Mouse (Mus musculus) liver, postnatal 0 days (tissue): ENCODE measurements at regions not wholly inside any gene's neighbourhood (a gene's known extent, or its start where the extent isn't known, plus 50 kb on each side); places are given as distances from the start of the nearest gene placed in this dataset.

Source experiments
- ATAC-seq: fragments of 200-750 bp; cut with Nextera tagmentation; 2 replicates; pipeline ENCODE4 v1.8.0; 2017; ENCODE audit warnings: mild to moderate bottlenecking, moderate library complexity
- DNase-seq: peaks from one replicate; pipeline ENCODE4 v3.0.0-alpha.2; 2016
- H3K27ac ChIP-seq: fragments of 300-500 bp; sonication (generic); 2 replicates; pipeline ENCODE4 v1.5.1; 2014; ENCODE audit warnings: antibody characterized with exemption, moderate library complexity, mild to moderate bottlenecking, low read depth
- H3K27me3 ChIP-seq: fragments of 300-500 bp; sonication (generic); 2 replicates; pipeline ENCODE4 v1.6.1; 2014; ENCODE audit warnings: low read length, control low read depth, mixed read lengths; ENCODE audit not compliant: insufficient read depth
- H3K36me3 ChIP-seq: fragments of 300-500 bp; sonication (generic); replicated peaks from 2 replicates; pipeline ENCODE4 v1.6.1; 2014; ENCODE audit warnings: mild to moderate bottlenecking, control low read depth, low read length, moderate library complexity, mixed read lengths; ENCODE audit not compliant: insufficient read depth
- H3K4me1 ChIP-seq: fragments of 300-500 bp; sonication (generic); 2 replicates; pipeline ENCODE4 v1.6.1; 2014; ENCODE audit warnings: antibody characterized with exemption, mild to moderate bottlenecking, control low read depth; ENCODE audit not compliant: insufficient read depth
- H3K4me2 ChIP-seq: fragments of 300-500 bp; sonication (generic); 2 replicates; pipeline ENCODE4 v1.6.1; 2014; ENCODE audit warnings: low read depth, mild to moderate bottlenecking, low read length, moderate library complexity, mixed read lengths
- H3K4me3 ChIP-seq: fragments of 300-500 bp; sonication (generic); 2 replicates; pipeline ENCODE4 v1.5.1; 2014; ENCODE audit warnings: low read depth, low read length
- H3K9ac ChIP-seq: fragments of 300-500 bp; sonication (generic); replicated peaks from 2 replicates; pipeline ENCODE4 v1.6.1; 2014; ENCODE audit warnings: mild to moderate bottlenecking, moderate library complexity
- H3K9me3 ChIP-seq: fragments of 300-500 bp; sonication (generic); 2 replicates; pipeline ENCODE4 v1.6.1; 2016; ENCODE audit warnings: mild to moderate bottlenecking, control low read depth, low read length, mixed read lengths
- CTCF ChIP-seq: sonication (generic); IDR thresholded peaks from 2 replicates; pipeline ENCODE4 v1.5.1; 2016; ENCODE audit warnings: antibody characterized with exemption, low read depth
- EP300 ChIP-seq: IDR thresholded peaks from 2 replicates; pipeline ENCODE4 v1.6.1; 2016; ENCODE audit warnings: antibody characterized with exemption, low read depth, mild to moderate bottlenecking
- WGBS: fragments of 180-500 bp; shearing (Covaris S2); extraction: QIAGEN DNeasy Blood & Tissue Kit; methylation state at CpG from one replicate; pipeline ENCODE4 v1.1.7; 2014; ENCODE audit not compliant: insufficient replicate concordance; 5-methylcytosine and 5-hydroxymethylcytosine counted together

- H3K4me1 ChIP-seq: no peaks in the 10 kb centered on the region
- no peaks in the 10 kb centered on the region for H3K36me3 ChIP-seq
- no peaks in the 10 kb centered on the region for H3K9me3 ChIP-seq
- ATAC-seq (peak; percentile 45; the same call in 1 of the 2 replicates), DNase-seq (peak; percentile 42)
- H3K9ac ChIP-seq: 0 out of 2 replicates have a peak overlapping the region, but pooled peaks have one; percentile 0
- 0 out of 2 replicates have a peak overlapping the region, but pooled peaks have one; percentile 19 for H3K27ac ChIP-seq
- no peaks in the 10 kb centered on the region for H3K27me3 ChIP-seq
- 10% methylated on average over 24 of the region's 24 CpGs for WGBS
- TF ChIP-seq EP300 (no peak), CTCF (no peak)
- H3K4me3 ChIP-seq: peak overlapping the region; percentile 13; the same call in 1 of the 2 replicates
- H3K4me2 ChIP-seq: peak overlapping the region; percentile 59
Measured at GRCm38 (mm10) chr12:26067866-26068684, 347.0 kb downstream of the Rnf144a start.

DNA sequence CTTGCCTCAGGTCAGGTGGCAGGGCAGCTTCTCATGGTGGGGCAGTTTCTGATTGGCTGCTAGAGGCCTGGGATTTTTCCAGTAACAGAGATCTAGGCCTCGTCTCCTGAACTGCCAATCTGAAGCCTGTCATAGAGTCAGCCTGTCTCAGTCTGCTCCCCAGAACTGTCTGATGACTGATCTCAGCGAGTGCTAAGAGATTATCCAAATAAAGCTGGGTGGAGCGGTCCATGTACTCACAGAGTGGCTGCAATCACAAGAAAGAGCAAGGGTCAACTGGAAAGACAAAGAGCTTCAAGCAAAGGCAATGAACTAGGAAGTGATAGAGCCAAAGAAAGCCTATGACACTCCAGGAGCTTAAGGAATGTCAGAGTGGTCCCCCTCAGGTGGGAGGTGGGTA is 354.7 kb downstream of the Rnf144a start:
- no peak for DNase-seq
- 48% methylated on average over 3 of the region's 3 CpGs for WGBS
- Histone ChIP-seq H3K4me1 (no peaks in the 10 kb centered on the region), H3K4me2 (no peak overlapping the region), H3K27me3 (no peaks in the 10 kb centered on the region), H3K9ac (no peak overlapping the region), H3K36me3 (no peaks in the 10 kb centered on the region), H3K4me3 (no peak overlapping the region), H3K27ac (no peak overlapping the region), H3K9me3 (no peaks in the 10 kb centered on the region)
- ATAC-seq: no peak
- TF ChIP-seq EP300 (no peak), CTCF (no peak)

DNA sequence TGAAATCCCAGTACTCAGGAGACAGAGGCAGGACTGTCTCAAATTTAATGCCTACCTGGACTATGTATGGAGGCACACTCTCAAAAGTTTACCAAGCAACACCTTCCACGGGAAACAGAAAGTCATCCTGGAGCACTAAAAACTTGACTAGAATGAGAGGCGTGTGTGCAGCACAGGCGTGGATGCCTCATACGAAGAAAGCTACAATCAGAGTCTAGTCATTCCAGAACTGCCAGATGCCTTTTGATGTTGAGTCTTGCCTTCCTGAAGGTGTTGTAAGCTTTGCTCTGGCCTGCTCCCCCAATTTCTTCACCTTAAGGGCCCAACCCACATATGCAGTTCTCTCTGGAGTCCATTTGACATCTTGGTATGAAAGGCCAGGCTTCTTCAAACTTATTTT is 356.0 kb downstream of the Rnf144a start:
- ATAC-seq: no peak
- Histone ChIP-seq H3K4me2 (no peak overlapping the region), H3K9ac (no peak overlapping the region), H3K4me1 (no peaks in the 10 kb centered on the region), H3K36me3 (no peaks in the 10 kb centered on the region), H3K9me3 (no peaks in the 10 kb centered on the region), H3K27ac (no peak overlapping the region), H3K4me3 (no peak overlapping the region), H3K27me3 (no peaks in the 10 kb centered on the region)
- no peak for TF ChIP-seq EP300
- TF ChIP-seq CTCF: no peak
- whole genome bisulfite sequencing: 81% methylated on average over 4 of the region's 4 CpGs
- DNase-seq: no peak

DNA sequence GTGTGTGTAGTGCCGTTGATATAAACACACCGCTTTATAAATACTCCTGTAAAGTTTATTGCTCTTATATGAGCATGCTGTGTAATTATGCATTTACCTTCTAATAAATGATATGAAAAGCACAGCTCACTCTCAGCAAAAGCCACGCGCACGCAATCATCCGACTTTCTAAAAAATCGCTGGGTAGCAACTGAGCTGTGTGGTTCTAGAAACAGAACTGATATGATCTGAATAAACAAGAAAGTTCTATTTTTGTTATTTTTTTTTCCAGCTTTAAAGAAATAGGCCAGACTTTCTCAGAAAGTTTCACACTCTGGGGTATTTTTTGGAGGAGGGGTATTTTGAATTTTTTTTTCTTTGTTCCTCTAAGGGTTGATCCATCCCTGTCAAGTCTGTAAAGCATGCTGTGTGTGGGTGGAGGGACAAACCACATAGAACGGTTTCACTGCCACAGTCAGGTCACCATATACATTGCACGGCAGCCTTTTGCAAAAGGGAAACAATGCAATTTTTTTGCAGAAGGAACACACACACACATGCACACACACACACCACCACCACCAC is 357.5 kb downstream of the Rnf144a start:
- H3K4me3 ChIP-seq: no peak overlapping the region
- WGBS: 75% methylated on average over 9 of the region's 9 CpGs
- TF ChIP-seq CTCF (no peak), EP300 (no peak)
- no peak overlapping the region for H3K4me2 ChIP-seq
- no peak overlapping the region for H3K9ac ChIP-seq
- H3K27me3 ChIP-seq: no peaks in the 10 kb centered on the region
- DNase-seq (no peak), ATAC-seq (no peak)
- H3K9me3 ChIP-seq: no peaks in the 10 kb centered on the region
- H3K36me3 ChIP-seq: no peaks in the 10 kb centered on the region
- H3K4me1 ChIP-seq: no peaks in the 10 kb centered on the region
- no peak overlapping the region for H3K27ac ChIP-seq

- no peak for DNase-seq
- Histone ChIP-seq H3K36me3 (no peaks in the 10 kb centered on the region), H3K27me3 (no peaks in the 10 kb centered on the region), H3K4me2 (no peak overlapping the region), H3K4me1 (no peaks in the 10 kb centered on the region), H3K9ac (no peak overlapping the region), H3K9me3 (no peaks in the 10 kb centered on the region), H3K4me3 (no peak overlapping the region), H3K27ac (no peak overlapping the region)
- ATAC-seq: no peak
- WGBS: 80% methylated on average over 6 of the region's 6 CpGs
- no peak for TF ChIP-seq CTCF
- no peak for TF ChIP-seq EP300
Measured at GRCm38 (mm10) chr12:26046991-26047390, 368.1 kb downstream of the Rnf144a start.

DNA sequence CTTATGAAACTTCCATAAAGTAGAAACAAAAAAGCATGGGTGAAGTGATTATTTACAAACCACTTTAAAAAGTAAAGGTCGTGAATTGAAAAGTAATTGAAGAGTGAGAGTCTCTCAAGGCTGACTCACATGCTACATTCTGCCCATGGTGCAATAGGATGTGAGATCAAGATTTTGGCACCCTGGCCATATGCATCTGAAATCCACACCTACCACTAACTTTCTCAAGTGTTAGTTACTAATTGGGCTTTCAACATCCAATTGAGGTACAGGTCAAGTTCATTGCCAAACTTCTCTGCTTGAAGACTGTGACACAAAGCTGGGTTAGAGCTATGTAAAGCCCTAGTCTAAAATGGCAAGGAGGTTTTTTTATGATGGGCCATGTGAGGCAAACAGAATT is 369.7 kb downstream of the Rnf144a start:
- WGBS: 77% methylated on average over 1 of the region's 1 CpGs
- H3K27ac ChIP-seq: no peak overlapping the region
- DNase-seq: no peak
- no peak overlapping the region for H3K4me3 ChIP-seq
- no peaks in the 10 kb centered on the region for H3K4me1 ChIP-seq
- H3K27me3 ChIP-seq: no peaks in the 10 kb centered on the region
- H3K9ac ChIP-seq: no peak overlapping the region
- no peak for ATAC-seq
- TF ChIP-seq EP300: no peak
- TF ChIP-seq CTCF: no peak
- H3K36me3 ChIP-seq: no peaks in the 10 kb centered on the region
- H3K4me2 ChIP-seq: no peak overlapping the region
- H3K9me3 ChIP-seq: no peaks in the 10 kb centered on the region
